Mouse (Mus musculus) lung, postnatal 0 days (tissue): ENCODE measurements at regions not wholly inside any gene's neighbourhood (a gene's known extent, or its start where the extent isn't known, plus 50 kb on each side); places are given as distances from the start of the nearest gene placed in this dataset.

ENCODE experiments used
- CTCF ChIP-seq: IDR thresholded peaks from 2 replicates; pipeline ENCODE4 v1.5.1; 2016; ENCODE audit warnings: antibody characterized with exemption, mild to moderate bottlenecking
- EP300 ChIP-seq: IDR thresholded peaks from 2 replicates; pipeline ENCODE4 v1.6.1; 2016; ENCODE audit warnings: antibody characterized with exemption, mild to moderate bottlenecking, control low read depth

GRCm38 (mm10) chr19:6660723-6661507 is 118.1 kb upstream of the Slc22a12 start:
- TF ChIP-seq EP300 (no peak), CTCF (0 out of 2 replicates have a peak, but pooled peaks have one; percentile 21)
